Mouse (Mus musculus): Measurements from ENCODE around the gene Slc47a1.
"Not testable (repeated sequence)": the region's sequence is repeated elsewhere in the genome, so short reads cannot be mapped to it uniquely, and the experiment has no call there.

The Slc47a1 gene

GRCm38 (mm10) chr11:61319923-61320567 lies 58.1 kb downstream of the Slc47a1 start:
- CTCF ChIA-PET, result no interaction called here

GRCm38 (mm10) chr11:61319233-61319922 lies 58.8 kb downstream of the Slc47a1 start:
- CTCF ChIA-PET, result no interaction called here

GRCm38 (mm10) chr11:61316864-61317263 lies 61.3 kb downstream of the Slc47a1 start:
- CTCF ChIA-PET, result no interaction called here

GRCm38 (mm10) chr11:61310321-61310720 lies 67.8 kb downstream of the Slc47a1 start:
- CTCF ChIA-PET, result no interaction called here

GRCm38 (mm10) chr11:61309831-61310230 lies 68.3 kb downstream of the Slc47a1 start:
- CTCF ChIA-PET, result no interaction called here

- CTCF ChIA-PET, result no interaction called here
These were observed 70.3 kb downstream of the Slc47a1 start for GRCm38 (mm10) chr11:61307795-61308194.

- CTCF ChIA-PET, result no interaction called here
These were observed 72.8 kb downstream of the Slc47a1 start for GRCm38 (mm10) chr11:61305377-61305776.

- CTCF ChIA-PET, result not testable (repeated sequence)
These were observed 73.6 kb downstream of the Slc47a1 start for GRCm38 (mm10) chr11:61304535-61304934.

GRCm38 (mm10) chr11:61300716-61301392 lies 77.3 kb downstream of the Slc47a1 start:
- CTCF ChIA-PET, result interaction anchor here (0.6 kb wide), 1 partner anchor 84 kb away, joined by 3 read pairs; no protein-coding TSS in a partner anchor

- CTCF ChIA-PET, result no interaction called here
These were observed 77.9 kb downstream of the Slc47a1 start for GRCm38 (mm10) chr11:61300205-61300604.

GRCm38 (mm10) chr11:61297901-61298300 lies 80.2 kb downstream of the Slc47a1 start:
- CTCF ChIA-PET, result interaction anchor here (0.7 kb wide), 1 partner anchor 255 kb away, joined by 22 read pairs; no protein-coding TSS in a partner anchor

GRCm38 (mm10) chr11:61297326-61297725 lies 80.8 kb downstream of the Slc47a1 start:
- CTCF ChIA-PET, result no interaction called here

- CTCF ChIA-PET, result no interaction called here
These were observed 81.6 kb downstream of the Slc47a1 start for GRCm38 (mm10) chr11:61296556-61296955.

- CTCF ChIA-PET, result no interaction called here
These were observed 82.6 kb downstream of the Slc47a1 start for GRCm38 (mm10) chr11:61295556-61295955.

GRCm38 (mm10) chr11:61294431-61294830 lies 83.7 kb downstream of the Slc47a1 start:
- CTCF ChIA-PET, result no interaction called here
